Mouse (Mus musculus): ENCODE results near the gene Hsd17b1. TPM values are rescaled to one million over a fixed set of nuclear protein-coding genes. Genes with fewer than 3 reads are reported as not detected.

Gene Hsd17b1
- polyA plus RNA-seq, 1 experiment from 2014 or later = 0.26 TPM

DNA sequence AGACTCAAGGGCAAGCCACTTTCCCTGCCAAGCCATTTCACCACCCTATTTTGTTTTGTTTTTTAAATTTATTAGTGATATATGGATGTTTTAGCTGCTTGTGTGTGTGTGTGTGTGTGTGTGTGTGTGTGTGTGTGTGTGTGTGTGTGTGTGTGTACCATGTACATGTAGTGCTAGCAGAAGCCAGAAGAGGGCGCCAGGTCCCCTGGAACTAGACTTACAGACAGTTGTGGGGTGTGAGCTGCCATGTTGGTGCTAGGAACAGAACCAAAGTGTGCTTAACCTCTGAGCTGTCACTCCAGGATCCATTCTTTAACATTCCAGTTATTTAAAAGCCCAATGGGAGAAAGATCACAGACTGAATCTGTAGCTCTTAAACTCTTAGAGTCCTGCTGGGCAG, 48.9 kb downstream of the Hsd17b1 start:
- H3K27ac ChIP-seq (ENCODE audit: low read depth, low read length) = no peak overlapping the region
- H3K4me3 ChIP-seq (ENCODE audit: low read length) = no peak overlapping the region
- no peaks in the 10 kb centered on the region for H3K27me3 ChIP-seq (replicated peaks; ENCODE audit: control insufficient read depth, insufficient read depth, low read length)
- H3K36me3 ChIP-seq (ENCODE audit: control insufficient read depth, insufficient read depth, low read length) = peaks cover 12% of the 10 kb centered on the region
- no peak overlapping the region for H3K4me2 ChIP-seq (ENCODE audit: low read length)
- WGBS = 100% methylated on average over 1 of the region's 1 CpGs
- H3K9me3 ChIP-seq (ENCODE audit: control insufficient read depth, low read length) = no peaks in the 10 kb centered on the region
- ATAC-seq = no peak
- no peaks in the 10 kb centered on the region for H3K4me1 ChIP-seq (ENCODE audit: control insufficient read depth, insufficient read depth, low read depth, low read length)
- no peak overlapping the region for H3K9ac ChIP-seq (ENCODE audit: low read depth, low read length)

DNA sequence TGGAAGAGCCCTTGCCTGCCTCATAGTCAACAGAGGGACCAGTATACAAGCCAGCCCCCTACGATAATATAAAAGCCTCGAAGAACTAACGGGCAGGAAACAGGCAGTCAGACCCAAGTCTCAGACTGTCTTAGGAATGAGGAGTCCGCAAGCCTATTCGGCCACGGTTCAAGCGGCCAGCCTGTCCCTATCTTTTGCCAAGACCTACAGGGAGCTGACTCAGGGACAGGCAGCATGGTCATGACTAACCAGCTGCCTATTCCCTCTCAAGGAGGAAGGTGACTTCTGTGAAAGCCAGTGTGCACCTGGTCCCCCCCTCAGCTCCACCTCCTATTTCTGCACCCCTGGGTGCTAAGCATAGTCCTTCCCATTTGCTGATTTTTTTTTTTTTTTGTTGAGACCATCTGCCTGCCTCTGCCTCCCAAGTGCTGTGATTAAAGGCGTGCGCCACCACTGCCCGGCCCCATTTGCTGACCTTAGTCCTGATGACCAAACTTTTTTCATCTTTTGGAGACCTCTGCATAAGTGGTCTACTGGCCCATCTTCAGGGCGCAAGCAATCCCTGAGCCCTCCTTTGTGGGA, 50.9 kb downstream of the Hsd17b1 start:
- Histone ChIP-seq H3K4me2 (ENCODE audit: low read length) (no peak overlapping the region), H3K9ac (ENCODE audit: low read depth, low read length) (no peak overlapping the region), H3K4me3 (ENCODE audit: low read length) (no peak overlapping the region), H3K27ac (ENCODE audit: low read depth, low read length) (no peak overlapping the region), H3K9me3 (ENCODE audit: control insufficient read depth, low read length) (no peaks in the 10 kb centered on the region), H3K27me3 (replicated peaks; ENCODE audit: control insufficient read depth, insufficient read depth, low read length) (no peaks in the 10 kb centered on the region), H3K4me1 (ENCODE audit: control insufficient read depth, insufficient read depth, low read depth, low read length) (no peaks in the 10 kb centered on the region), H3K36me3 (ENCODE audit: control insufficient read depth, insufficient read depth, low read length) (peaks cover 12% of the 10 kb centered on the region)
- 89% methylated on average over 11 of the region's 11 CpGs for WGBS
- ATAC-seq = no peak

Small RNAs within 50 kb of the gene (microRNA-seq; reads per million reads assigned to microRNA genes)
- gene Mir6928 = 4.2 reads per million, percentile 14 among the genes with 10 or more reads in this experiment

Other genes with a start within 250 kb of the Hsd17b1 start
- gene Stat5b, start 227.7 kb upstream of the Hsd17b1 start, polyA plus RNA-seq (2015; fragmentation: Nextera tagmentation; extraction: Ambion mirVana) = 15.0 and 18.9 TPM in 2 replicates
- 1.8 and 2.4 TPM in 2 replicates for gene Stat5a, start 219.1 kb upstream of the Hsd17b1 start, polyA plus RNA-seq (2015; fragmentation: Nextera tagmentation; extraction: Ambion mirVana)
- 49.2 and 49.5 TPM in 2 replicates for gene Stat3, start 138.9 kb upstream of the Hsd17b1 start, polyA plus RNA-seq (2015; fragmentation: Nextera tagmentation; extraction: Ambion mirVana)
- 47.0 and 61.8 TPM in 2 replicates for gene Cavin1, start 107.5 kb upstream of the Hsd17b1 start, polyA plus RNA-seq (2015; fragmentation: Nextera tagmentation; extraction: Ambion mirVana)
- 175 and 179 TPM in 2 replicates for gene Atp6v0a1, start 69.0 kb upstream of the Hsd17b1 start, polyA plus RNA-seq (2015; fragmentation: Nextera tagmentation; extraction: Ambion mirVana)
- gene Naglu, start 8.4 kb upstream of the Hsd17b1 start, polyA plus RNA-seq (2015; fragmentation: Nextera tagmentation; extraction: Ambion mirVana) = 13.8 and 13.9 TPM in 2 replicates
- gene Coasy, start 4.2 kb downstream of the Hsd17b1 start, polyA plus RNA-seq (2015; fragmentation: Nextera tagmentation; extraction: Ambion mirVana) = 42.5 and 45.9 TPM in 2 replicates
- 91.5 and 101 TPM in 2 replicates for gene Mlx, start 8.9 kb downstream of the Hsd17b1 start, polyA plus RNA-seq (2015; fragmentation: Nextera tagmentation; extraction: Ambion mirVana)
- 17.9 and 19.0 TPM in 2 replicates for gene Psmc3ip, start 17.0 kb downstream of the Hsd17b1 start, polyA plus RNA-seq (2015; fragmentation: Nextera tagmentation; extraction: Ambion mirVana)
- gene Retreg3, start 41.5 kb downstream of the Hsd17b1 start, polyA plus RNA-seq (2015; fragmentation: Nextera tagmentation; extraction: Ambion mirVana) = 22.8 and 24.3 TPM in 2 replicates
- gene Tubg1, start 41.5 kb downstream of the Hsd17b1 start, polyA plus RNA-seq (2015; fragmentation: Nextera tagmentation; extraction: Ambion mirVana) = 79.6 and 80.2 TPM in 2 replicates
- gene Tubg2, start 77.5 kb downstream of the Hsd17b1 start, polyA plus RNA-seq (2015; fragmentation: Nextera tagmentation; extraction: Ambion mirVana) = 56.9 and 60.3 TPM in 2 replicates
- gene Cntnap1, start 92.1 kb downstream of the Hsd17b1 start, polyA plus RNA-seq (2015; fragmentation: Nextera tagmentation; extraction: Ambion mirVana) = 8.7 and 11.2 TPM in 2 replicates
- 9.3 and 9.5 TPM in 2 replicates for gene Plekhh3, start 92.9 kb downstream of the Hsd17b1 start, polyA plus RNA-seq (2015; fragmentation: Nextera tagmentation; extraction: Ambion mirVana)
- gene Ccr10, start 97.0 kb downstream of the Hsd17b1 start, polyA plus RNA-seq (2015; fragmentation: Nextera tagmentation; extraction: Ambion mirVana) = 0.32 and 0.60 TPM in 2 replicates
- 30.0 and 32.4 TPM in 2 replicates for gene Ezh1, start 148.1 kb downstream of the Hsd17b1 start, polyA plus RNA-seq (2015; fragmentation: Nextera tagmentation; extraction: Ambion mirVana)
- gene Ramp2, start 167.6 kb downstream of the Hsd17b1 start, polyA plus RNA-seq (2015; fragmentation: Nextera tagmentation; extraction: Ambion mirVana) = 100 and 108 TPM in 2 replicates
- 128 and 131 TPM in 2 replicates for gene Vps25, start 175.3 kb downstream of the Hsd17b1 start, polyA plus RNA-seq (2015; fragmentation: Nextera tagmentation; extraction: Ambion mirVana)
- 7.2 and 7.3 TPM in 2 replicates for gene Wnk4, start 182.2 kb downstream of the Hsd17b1 start, polyA plus RNA-seq (2015; fragmentation: Nextera tagmentation; extraction: Ambion mirVana)
- 0.83 and 1.0 TPM in 2 replicates for gene Cntd1, start 200.6 kb downstream of the Hsd17b1 start, polyA plus RNA-seq (2015; fragmentation: Nextera tagmentation; extraction: Ambion mirVana)
- 226 and 232 TPM in 2 replicates for gene Coa3, start 200.7 kb downstream of the Hsd17b1 start, polyA plus RNA-seq (2015; fragmentation: Nextera tagmentation; extraction: Ambion mirVana)
- gene Becn1, start 223.9 kb downstream of the Hsd17b1 start, polyA plus RNA-seq (2015; fragmentation: Nextera tagmentation; extraction: Ambion mirVana) = 175 and 182 TPM in 2 replicates
- gene Psme3, start 237.8 kb downstream of the Hsd17b1 start, polyA plus RNA-seq (2015; fragmentation: Nextera tagmentation; extraction: Ambion mirVana) = 106 and 117 TPM in 2 replicates
- 0.93 and 2.1 TPM in 2 replicates for gene Aoc2, start 246.7 kb downstream of the Hsd17b1 start, polyA plus RNA-seq (2015; fragmentation: Nextera tagmentation; extraction: Ambion mirVana)

Measured in hindbrain, embryonic 16.5 days (tissue).